Mouse (Mus musculus) leukemia stem cell, adult 10-12 weeks (primary cell): ENCODE results near the gene Zdhhc19. TPM values are rescaled to one million over a fixed set of nuclear protein-coding genes. Genes with fewer than 3 reads are reported as not detected.

Source experiments
- polyA plus RNA-seq: library from polyadenylated mRNA; stranded (reverse); fragments of >175 nt; gene quantifications from 2 replicates; pipeline ENCODE4 v1.2.3, GENCODE M21; 2012; ENCODE audit warnings: low replicate concordance

Zdhhc19 gene
- polyA plus RNA-seq: not detected in 2 replicates

DNA sequence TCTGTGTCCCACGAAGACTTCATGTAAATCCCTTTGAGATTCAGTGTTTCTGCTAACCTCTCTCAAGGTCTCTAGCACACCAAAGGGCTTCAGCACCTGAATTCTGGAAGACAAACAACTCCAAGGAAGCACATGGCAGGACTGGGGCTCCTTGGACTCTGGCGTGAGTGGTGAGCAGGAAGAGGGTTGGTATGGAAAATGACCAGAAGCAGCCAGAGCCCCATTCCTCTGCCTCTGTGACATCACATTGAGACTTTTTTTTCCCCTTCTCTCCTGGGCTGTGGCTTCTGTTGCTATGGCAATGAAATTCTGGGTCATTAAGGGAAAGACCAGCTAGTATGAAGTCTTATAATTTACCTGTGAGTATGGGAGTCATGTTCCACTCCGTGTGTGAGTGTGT lies at the start of gene Zdhhc19:
TSS of gene Zdhhc19 (plus strand) at position 301 of the 400 bp plus-strand sequence.

GRCm38 (mm10) chr16:32487234-32488111 lies 8.6 kb upstream of the Zdhhc19 start, which contains the start of gene Slc51a:
Gene Slc51a, minus strand, starts transcription at chr16:32487879.

DNA sequence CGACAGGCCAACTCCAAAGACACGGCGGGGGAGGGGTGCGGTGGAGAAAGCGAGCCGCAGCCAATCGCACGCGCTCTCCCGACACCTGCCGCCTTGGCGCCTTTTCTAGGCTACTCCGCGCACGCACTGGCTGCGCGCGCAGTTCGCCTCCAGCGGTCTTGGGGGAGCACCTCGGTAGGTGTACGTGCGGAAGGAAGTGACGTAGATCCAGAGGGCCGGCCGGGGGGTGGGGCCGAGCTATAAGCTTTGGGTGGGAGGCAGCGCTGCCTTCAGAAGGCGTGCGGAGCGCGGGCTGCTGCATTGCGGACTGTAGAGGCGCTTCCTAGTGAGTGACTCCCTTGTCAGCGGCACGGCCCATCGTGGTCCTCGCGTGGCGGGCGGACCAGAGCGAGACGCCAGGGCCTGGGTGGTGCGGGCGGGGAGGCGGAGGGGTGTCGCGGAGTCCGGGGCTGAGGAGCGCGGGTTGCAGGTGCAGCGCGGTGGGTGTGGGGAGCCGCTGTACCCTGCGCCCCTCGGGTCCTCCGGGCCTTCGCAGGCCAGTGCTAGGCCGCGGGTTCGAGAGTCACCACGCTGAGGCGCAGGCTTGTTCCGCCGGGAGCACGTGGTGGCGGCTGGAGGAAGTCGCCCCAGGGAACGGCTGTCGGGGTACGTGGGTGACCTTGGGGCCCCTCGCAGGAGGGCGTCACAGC lies 112.8 kb downstream of the Zdhhc19 start, which contains the start of gene Tfrc:
TSS of gene Tfrc (plus strand) at position 209 of the 689 bp plus-strand sequence.

Other genes starting within 250 kb of the Zdhhc19 start
- gene Fbxo45, start 249.1 kb upstream of the Zdhhc19 start, polyA plus RNA-seq: 3.5 and 4.8 TPM in 2 replicates
- gene Wdr53, start 249.0 kb upstream of the Zdhhc19 start, polyA plus RNA-seq: 5.9 TPM in 2 replicates
- gene Smco1, start 224.8 kb upstream of the Zdhhc19 start, polyA plus RNA-seq: not detected in 2 replicates
- gene Rnf168, start 218.8 kb upstream of the Zdhhc19 start, polyA plus RNA-seq: 8.2 and 12.7 TPM in 2 replicates
- gene Ubxn7, start 164.0 kb upstream of the Zdhhc19 start, polyA plus RNA-seq: 1.1 and 2.5 TPM in 2 replicates
- not detected in 2 replicates for gene Tm4sf19, start 95.8 kb upstream of the Zdhhc19 start, polyA plus RNA-seq
- 2.0 TPM in 1 of 2 replicates, not detected in the other for gene Tctex1d2, start 76.6 kb upstream of the Zdhhc19 start, polyA plus RNA-seq
- gene Pcyt1a, start 65.3 kb upstream of the Zdhhc19 start, polyA plus RNA-seq: 18.9 and 107 TPM in 2 replicates
- gene Slc51a, start 8.4 kb upstream of the Zdhhc19 start, polyA plus RNA-seq: 0.51 TPM in 1 of 2 replicates, not detected in the other
- gene Tfrc, start 112.7 kb downstream of the Zdhhc19 start, polyA plus RNA-seq: 13.7 and 41.8 TPM in 2 replicates
- gene Tnk2, start 147.6 kb downstream of the Zdhhc19 start, polyA plus RNA-seq: 869 and 932 TPM in 2 replicates
- gene Muc4, start 239.6 kb downstream of the Zdhhc19 start, polyA plus RNA-seq: not detected in 2 replicates